Comparison of ENCODE assay signal across 8 mouse cellular contexts in the genomic region with DNA sequence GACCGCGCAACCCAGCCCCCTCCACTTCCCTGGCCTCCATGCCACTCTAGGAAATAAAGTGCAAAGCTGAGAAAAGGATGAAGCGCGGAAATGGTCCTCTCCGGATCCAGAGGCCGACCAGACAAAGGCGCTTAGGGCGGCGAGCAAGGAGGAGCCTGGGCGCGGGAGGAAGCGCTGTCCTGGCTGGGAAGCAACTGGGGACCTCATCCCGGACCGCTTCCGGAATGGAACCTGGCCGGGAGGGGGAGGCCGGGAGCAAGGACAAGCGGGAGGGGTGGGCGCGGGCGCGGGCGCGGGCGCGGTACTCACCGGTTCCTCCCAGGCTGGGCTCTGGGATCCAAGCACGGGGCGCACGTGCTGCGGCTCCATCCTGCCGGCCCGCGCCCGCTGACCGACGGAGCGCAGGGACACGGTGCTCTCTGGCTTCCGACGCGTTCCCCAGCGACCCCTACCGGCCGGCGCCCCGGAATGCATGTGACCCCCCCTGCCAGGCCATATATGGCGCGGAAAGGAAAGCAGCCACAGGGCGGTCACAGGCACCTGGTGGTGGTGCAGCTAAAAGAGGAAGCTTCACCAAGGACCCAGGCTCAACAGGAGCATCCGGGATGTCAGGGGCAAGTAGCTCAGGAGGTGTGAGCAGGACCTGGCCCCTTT. TPM values are rescaled to one million over a fixed set of nuclear protein-coding genes. Genes with fewer than 3 reads are reported as not detected.
DNase-seq lines count a peak whose midpoint lies in the region; ATAC-seq and TF ChIP-seq lines count a peak whose summit lies in the region.
"Not testable (repeated sequence)": the region's sequence is repeated elsewhere in the genome, so short reads cannot be mapped to it uniquely, and the experiment has no call there.

A gene (minus strand): TSS at position 394 of the 654 bp plus-strand sequence.

- peak; percentile 95 for ATAC-seq in common myeloid progenitor, adult 5-6 weeks (replicated peaks; ENCODE audit: low read depth, poor library complexity, severe bottlenecking)
- peak; percentile 90 for ATAC-seq in hindbrain, embryonic 12.5 days (ENCODE audit: low FRiP score)
- ATAC-seq in lung, embryonic 14.5 days (ENCODE audit: insufficient read depth): peak; percentile 97

- not testable (repeated sequence) for H3K27ac ChIP-seq in gastrocnemius, adult 2 months; hindbrain, embryonic 12.5 days; lung, embryonic 14.5 days (ENCODE audit: low read depth)

- intact Hi-C loops in gastrocnemius, adult 2 months (cut with DNase I): not testable (repeated sequence)

- peak within 1 kb of the TSS; percentile 50 for H3K4me2 ChIP-seq in hindbrain, embryonic 12.5 days (replicated peaks)
- H3K4me2 ChIP-seq in lung, embryonic 14.5 days: peak within 1 kb of the TSS; percentile 51

- H3K9me3 ChIP-seq in hindbrain, embryonic 12.5 days (replicated peaks); lung, embryonic 14.5 days (ENCODE audit: low read depth, low read length): not testable (repeated sequence)

- WGBS in hindbrain, embryonic 12.5 days: under 1% methylated on average over 43 of the region's 51 CpGs
- 0% methylated on average over 20 of the region's 51 CpGs for WGBS in lung, embryonic 14.5 days

- peak within 1 kb of the TSS; percentile 53 for H3K4me3 ChIP-seq in gastrocnemius, adult 2 months
- H3K4me3 ChIP-seq in hindbrain, embryonic 12.5 days: peak within 1 kb of the TSS; percentile 37
- peak within 1 kb of the TSS; percentile 29 for H3K4me3 ChIP-seq in lung, embryonic 14.5 days (ENCODE audit: low read depth, low read length)

- peak; percentile 4 for DNase-seq in T-cell, adult 2 months (ENCODE audit: low spot score)
- peak; percentile 41 for DNase-seq in gastrocnemius, adult 2 months
- peak; percentile 56 to 69 for DNase-seq in layer of hippocampus, postnatal 10 days (ENCODE audit: low spot score in 2 of 2)
- peak; percentile 81 for DNase-seq in lung, embryonic 14.5 days
- peak; percentile 1 for DNase-seq in ovary, adult 18-20 months (ENCODE audit: low spot score)
- peak; percentile 57 for DNase-seq in thymus, postnatal 0 days (ENCODE audit: low spot score)

- not testable (repeated sequence) for H3K36me3 ChIP-seq in hindbrain, embryonic 12.5 days; lung, embryonic 14.5 days (ENCODE audit: insufficient read depth)

- TF ChIP-seq CTCF in gastrocnemius, adult 2 months (IDR thresholded peaks at IDR 0.05): peak; percentile 42
- peak; percentile 67 for TF ChIP-seq CTCF in lung, embryonic 14.5 days (IDR thresholded peaks at IDR 0.05; ENCODE audit: low read depth)

- not testable (repeated sequence) for H3K27me3 ChIP-seq in hindbrain, embryonic 12.5 days; lung, embryonic 14.5 days (ENCODE audit: insufficient read depth, low read length)

- peak within 1 kb of the TSS; percentile 35; the same call in 1 of the 2 replicates for H3K9ac ChIP-seq in hindbrain, embryonic 12.5 days
- not testable (repeated sequence) for H3K9ac ChIP-seq in lung, embryonic 14.5 days

- not testable (repeated sequence) for H3K4me1 ChIP-seq in hindbrain, embryonic 12.5 days; lung, embryonic 14.5 days (ENCODE audit: insufficient read depth)

RNA-seq across cellular contexts. Expression of the gene that starts here (rescaled TPM):
- total RNA-seq in common myeloid progenitor, adult 5-6 weeks (2017): 0.55 and 0.97 TPM in 2 replicates
- total RNA-seq in gastrocnemius, adult 2 months (2021): not detected
- 2.9 and 3.0 TPM in 2 replicates for polyA plus RNA-seq in hindbrain, embryonic 12.5 days (2016; fragmentation: Nextera tagmentation; extraction: Ambion mirVana)
- total RNA-seq in layer of hippocampus, postnatal 10 days (2021): 1 to 10 TPM; 1.8 to 2.3 TPM
- polyA plus RNA-seq in lung, embryonic 14.5 days (2014; fragmentation: Nextera tagmentation; extraction: Ambion mirVana): 2.6 TPM in 2 replicates
- polyA plus RNA-seq in thymus, postnatal 0 days (2015; fragmentation: Nextera tagmentation; extraction: Ambion mirVana): 0.42 and 0.56 TPM in 2 replicates

Comparison
In these comparisons a context has a peak if more than half of its experiments do, and no peak if none do; other contexts are left out.
1. Peak in ATAC-seq in common myeloid progenitor, adult 5-6 weeks; RNA of the gene not detected or under 1 TPM.
2. Peak in DNase-seq and H3K4me3 ChIP-seq in gastrocnemius, adult 2 months; RNA of the gene not detected or under 1 TPM.
3. Peak in DNase-seq in thymus, postnatal 0 days; RNA of the gene not detected or under 1 TPM.
4. DNase-seq: peak in every context shown above with its lines; median percentile 81 in lung, embryonic 14.5 days; 62 in layer of hippocampus, postnatal 10 days; 57 in thymus, postnatal 0 days; 41 in gastrocnemius, adult 2 months; 4 in T-cell, adult 2 months; 1 in ovary, adult 18-20 months.